Mouse (Mus musculus): ENCODE measurements at regions not wholly inside any gene's neighbourhood (a gene's known extent, or its start where the extent isn't known, plus 50 kb on each side); places are given as distances from the start of the nearest gene placed in this dataset.
A peak's percentile ranks its signal among the peaks of the same experiment; 100 is the strongest.

DNA sequence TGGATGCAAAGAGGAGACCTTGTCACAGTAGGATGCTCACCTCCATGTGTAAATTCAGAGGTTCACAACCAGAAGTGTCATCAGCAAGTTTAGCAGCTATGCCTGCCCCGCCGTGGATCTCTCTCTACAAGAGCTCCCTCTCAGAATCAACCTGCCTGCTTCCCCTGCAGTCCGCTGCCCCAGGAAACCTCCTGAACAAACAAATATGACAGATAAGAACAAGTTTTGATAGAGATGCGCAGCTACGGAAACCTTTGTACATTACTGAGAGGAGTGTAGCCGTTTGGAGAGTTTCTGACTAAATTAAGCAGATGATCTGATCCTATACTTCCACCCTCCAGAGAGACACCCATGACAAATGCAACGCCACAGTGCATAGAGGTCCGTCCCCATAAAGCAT, 88.8 kb upstream of the Cadm1 start:
- 60% methylated on average over 8 of the region's 8 CpGs for WGBS
- H3K4me2 ChIP-seq = no peak overlapping the region
- H3K9me3 ChIP-seq = no peaks in the 10 kb centered on the region
- no peak overlapping the region for H3K4me3 ChIP-seq
- no peak overlapping the region for H3K27ac ChIP-seq (replicated peaks)
- no peaks in the 10 kb centered on the region for H3K36me3 ChIP-seq
- no peak for ATAC-seq (ENCODE audit: extremely low read depth, insufficient number of reproducible peaks, low FRiP score, low TSS enrichment)
- no peak overlapping the region for H3K9ac ChIP-seq
- peaks cover 90% of the 10 kb centered on the region for H3K27me3 ChIP-seq (replicated peaks)
- peaks cover 18% of the 10 kb centered on the region for H3K4me1 ChIP-seq

DNA sequence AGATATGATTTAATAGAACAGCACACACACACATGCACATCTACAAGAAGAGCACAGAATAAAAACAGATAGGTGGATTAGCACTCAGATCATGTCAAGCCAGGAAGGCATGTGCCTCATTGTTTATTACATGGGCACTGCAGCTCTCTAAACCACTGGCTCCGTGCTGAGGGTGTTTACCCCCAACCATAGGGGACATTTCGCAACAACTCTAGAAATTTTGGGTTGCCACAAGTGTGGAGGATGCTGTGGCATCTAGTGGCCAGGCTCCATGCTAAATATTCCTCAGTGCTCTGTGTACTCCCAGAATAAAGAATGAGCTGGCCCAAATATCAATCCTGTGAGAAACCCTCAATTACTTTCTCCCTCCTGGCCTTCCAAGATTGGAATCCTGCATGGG, 85.8 kb upstream of the Cadm1 start:
- ATAC-seq (ENCODE audit: extremely low read depth, insufficient number of reproducible peaks, low FRiP score, low TSS enrichment) = no peak
- no peak overlapping the region for H3K4me3 ChIP-seq
- WGBS = 76% methylated on average over 2 of the region's 2 CpGs

DNA sequence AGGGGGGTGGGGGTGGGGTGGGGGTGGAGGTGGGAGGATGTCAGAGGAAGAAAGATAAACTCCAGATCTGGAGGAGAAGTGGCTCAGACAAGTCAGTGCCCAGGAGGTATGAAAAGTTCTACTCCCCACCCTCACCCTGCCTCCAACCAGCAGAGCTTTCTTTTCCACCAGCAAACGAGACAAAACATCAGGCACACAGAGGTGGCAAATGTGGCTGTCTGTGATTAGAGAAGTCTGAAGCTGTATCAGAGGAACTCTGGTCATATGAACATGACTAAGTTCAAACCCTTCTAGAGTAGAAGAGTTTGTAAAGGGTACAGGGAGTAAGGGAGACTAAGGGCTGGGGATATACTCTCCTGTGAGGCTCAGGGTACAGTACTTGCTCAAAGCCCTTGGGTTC, 85.2 kb upstream of the Cadm1 start:
- ATAC-seq (ENCODE audit: extremely low read depth, insufficient number of reproducible peaks, low FRiP score, low TSS enrichment) = no peak
- Histone ChIP-seq H3K36me3 (no peaks in the 10 kb centered on the region), H3K4me2 (no peak overlapping the region), H3K27me3 (replicated peaks) (peaks cover 61% of the 10 kb centered on the region), H3K9me3 (no peaks in the 10 kb centered on the region), H3K9ac (no peak overlapping the region), H3K4me1 (peaks cover 14% of the 10 kb centered on the region), H3K4me3 (no peak overlapping the region), H3K27ac (replicated peaks) (no peak overlapping the region)
- 40% methylated on average over 1 of the region's 1 CpGs for WGBS

More for the DNA sequence above, 85.8 kb upstream of the Cadm1 start:
- H3K4me2 ChIP-seq = no peak overlapping the region
- H3K27me3 ChIP-seq (replicated peaks) = peaks cover 67% of the 10 kb centered on the region
- H3K27ac ChIP-seq (replicated peaks) = no peak overlapping the region
- H3K4me1 ChIP-seq = peaks cover 18% of the 10 kb centered on the region
- H3K9ac ChIP-seq = no peak overlapping the region
- no peaks in the 10 kb centered on the region for H3K36me3 ChIP-seq
- H3K9me3 ChIP-seq = no peaks in the 10 kb centered on the region

DNA sequence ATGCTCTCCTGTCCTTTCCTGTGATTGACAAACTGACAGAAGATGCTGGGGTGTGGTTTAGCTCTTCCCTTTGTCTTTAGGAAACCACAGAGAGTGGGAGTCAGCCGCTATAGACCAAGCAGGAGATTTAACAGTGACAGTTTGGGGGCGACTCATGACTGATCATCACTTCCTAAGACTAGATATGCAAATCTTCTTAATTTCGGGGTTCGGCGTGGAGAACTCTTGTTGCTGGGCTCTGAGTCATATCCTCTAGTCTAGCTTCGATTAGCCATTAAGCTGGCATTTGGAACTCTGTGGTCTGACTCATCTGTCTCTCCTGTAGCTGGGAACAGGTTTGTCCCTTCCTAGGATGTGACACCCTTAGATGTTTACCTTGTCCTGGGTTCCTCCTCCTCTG, 84.6 kb upstream of the Cadm1 start:
- Histone ChIP-seq H3K9me3 (no peaks in the 10 kb centered on the region), H3K4me3 (no peak overlapping the region), H3K36me3 (no peaks in the 10 kb centered on the region), H3K27me3 (replicated peaks) (peaks cover 55% of the 10 kb centered on the region), H3K9ac (no peak overlapping the region), H3K4me1 (peaks cover 8% of the 10 kb centered on the region), H3K4me2 (no peak overlapping the region), H3K27ac (replicated peaks) (no peak overlapping the region)
- ATAC-seq (ENCODE audit: extremely low read depth, insufficient number of reproducible peaks, low FRiP score, low TSS enrichment) = no peak
- 48% methylated on average over 6 of the region's 6 CpGs for WGBS

DNA sequence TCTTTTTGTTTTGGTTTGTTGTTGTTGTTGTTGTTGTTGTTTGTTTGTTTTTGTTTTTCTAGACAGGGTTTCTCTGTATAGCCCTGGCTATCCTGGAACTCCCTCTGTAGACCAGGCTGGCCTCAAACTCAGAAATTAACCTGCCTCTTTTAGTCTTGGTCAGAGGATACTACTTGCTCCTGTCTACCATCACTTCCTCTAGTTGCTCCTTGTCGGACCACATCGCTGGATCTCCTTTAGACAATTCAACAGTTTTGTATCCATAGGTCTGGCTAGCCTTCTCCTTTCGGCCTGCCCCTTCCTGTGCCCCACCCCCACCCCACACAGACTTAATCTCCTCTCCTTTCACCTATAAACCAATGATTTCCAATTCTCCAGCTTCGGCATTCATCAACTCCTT, 77.2 kb upstream of the Cadm1 start:
- Histone ChIP-seq H3K4me3 (no peak overlapping the region), H3K4me2 (no peak overlapping the region), H3K9ac (no peak overlapping the region), H3K27me3 (replicated peaks) (peaks cover 13% of the 10 kb centered on the region), H3K36me3 (no peaks in the 10 kb centered on the region), H3K9me3 (no peaks in the 10 kb centered on the region; the same call in 1 of the 2 replicates), H3K4me1 (no peaks in the 10 kb centered on the region), H3K27ac (replicated peaks) (no peak overlapping the region)
- 71% methylated on average over 4 of the region's 4 CpGs for WGBS
- no peak for ATAC-seq (ENCODE audit: extremely low read depth, insufficient number of reproducible peaks, low FRiP score, low TSS enrichment)

DNA sequence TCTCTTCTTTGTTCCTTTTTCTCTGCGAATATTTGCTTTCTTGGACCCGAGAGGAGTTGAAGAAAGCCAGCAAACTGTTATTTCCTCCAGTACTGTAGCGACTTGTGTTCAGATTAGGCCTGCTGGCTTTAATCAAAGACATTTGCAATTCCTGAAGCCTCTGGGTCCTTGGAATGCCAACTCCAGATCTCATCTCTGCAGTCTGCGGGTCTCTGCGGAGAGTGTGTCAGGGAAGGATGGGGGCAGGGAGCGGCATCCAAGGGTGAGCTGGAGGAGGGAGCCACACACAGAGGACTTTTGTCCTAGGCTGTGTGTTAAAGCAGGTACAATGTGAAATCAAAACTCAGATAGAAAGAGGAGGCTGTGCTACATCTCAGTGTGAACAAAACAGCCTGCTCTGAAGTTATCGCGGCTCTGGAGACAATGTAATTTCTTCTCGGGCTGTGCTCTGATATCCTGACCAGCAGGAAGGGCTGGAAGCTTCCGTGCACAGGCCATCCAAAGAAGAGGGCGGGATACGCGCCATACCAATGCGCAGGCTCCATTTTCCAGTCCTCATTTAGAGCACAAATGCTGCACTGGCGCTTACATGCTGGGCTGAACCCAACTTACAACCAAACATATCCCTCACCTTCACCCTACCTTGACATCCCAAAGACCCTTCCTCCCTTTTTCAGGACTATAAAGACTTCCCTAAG, 71.1 kb upstream of the Cadm1 start:
- Histone ChIP-seq H3K9ac (no peak overlapping the region), H3K27me3 (replicated peaks) (peaks cover 35% of the 10 kb centered on the region), H3K4me3 (no peak overlapping the region), H3K4me1 (peaks cover 10% of the 10 kb centered on the region; the same call in 1 of the 2 replicates), H3K9me3 (no peaks in the 10 kb centered on the region; the same call in 1 of the 2 replicates), H3K27ac (replicated peaks) (peak overlapping the region; percentile 16; the same call in 1 of the 2 replicates), H3K4me2 (peak overlapping the region; percentile 28), H3K36me3 (no peaks in the 10 kb centered on the region)
- no peak for ATAC-seq (ENCODE audit: extremely low read depth, insufficient number of reproducible peaks, low FRiP score, low TSS enrichment)
- WGBS = 36% methylated on average over 15 of the region's 15 CpGs

DNA sequence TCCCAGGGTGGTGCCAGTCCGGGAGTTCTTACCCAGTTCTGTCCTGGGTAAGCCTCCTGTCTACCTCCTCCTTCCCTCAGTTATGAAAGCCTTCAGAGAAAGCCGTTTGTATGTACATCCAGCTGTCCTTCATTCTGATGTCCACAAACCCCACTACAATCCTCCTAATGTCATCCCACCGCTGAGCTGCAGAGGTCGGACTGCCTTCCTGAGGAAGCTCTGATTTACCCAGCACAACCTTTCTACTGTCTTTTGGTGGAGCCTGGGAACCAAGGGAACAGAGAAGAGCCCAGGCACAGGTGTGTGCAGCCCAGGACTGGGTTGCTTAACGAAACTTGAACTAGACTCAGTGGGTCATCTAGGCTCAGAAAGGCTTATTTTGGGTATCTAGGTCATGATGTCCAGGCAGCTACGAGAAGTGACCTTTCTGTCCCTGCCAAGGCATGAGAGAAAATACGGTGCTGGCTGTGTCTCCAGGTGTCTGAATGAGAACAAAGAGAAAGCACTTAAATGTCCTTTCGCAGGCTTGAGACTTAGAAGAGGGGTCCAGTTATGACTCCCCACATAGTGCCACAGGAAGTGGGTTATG, 70.4 kb upstream of the Cadm1 start:
- Histone ChIP-seq H3K27ac (replicated peaks) (no peak overlapping the region), H3K36me3 (no peaks in the 10 kb centered on the region), H3K4me3 (no peak overlapping the region), H3K9me3 (no peaks in the 10 kb centered on the region; the same call in 1 of the 2 replicates), H3K27me3 (replicated peaks) (peaks cover 35% of the 10 kb centered on the region), H3K4me2 (no peak overlapping the region), H3K4me1 (peaks cover 10% of the 10 kb centered on the region; the same call in 1 of the 2 replicates), H3K9ac (no peak overlapping the region)
- WGBS = 73% methylated on average over 8 of the region's 8 CpGs
- ATAC-seq (ENCODE audit: extremely low read depth, insufficient number of reproducible peaks, low FRiP score, low TSS enrichment) = no peak

DNA sequence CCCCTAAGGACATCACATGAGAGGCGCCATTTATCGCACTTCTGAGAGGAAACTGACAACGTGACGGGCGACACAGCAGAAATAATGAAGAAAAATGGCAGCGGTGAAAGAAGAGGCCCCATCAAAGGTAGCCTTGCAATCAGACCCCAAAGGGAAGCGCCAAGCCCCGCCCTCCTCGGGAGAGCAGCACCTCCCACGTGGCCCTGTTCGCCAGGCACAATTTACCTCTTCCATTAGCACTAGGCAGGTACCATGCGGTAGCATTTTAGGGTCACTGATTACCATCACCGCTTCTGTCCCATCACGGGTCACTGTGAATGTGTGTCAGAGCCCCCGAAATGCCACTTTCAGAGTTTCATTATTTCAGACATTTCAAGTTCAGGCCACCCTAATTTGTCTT, 69.7 kb upstream of the Cadm1 start:
- Histone ChIP-seq H3K4me3 (no peak overlapping the region), H3K9ac (no peak overlapping the region), H3K9me3 (no peaks in the 10 kb centered on the region; the same call in 1 of the 2 replicates), H3K4me2 (no peak overlapping the region), H3K36me3 (no peaks in the 10 kb centered on the region), H3K27ac (replicated peaks) (no peak overlapping the region), H3K27me3 (replicated peaks) (peaks cover 35% of the 10 kb centered on the region), H3K4me1 (peaks cover 10% of the 10 kb centered on the region; the same call in 1 of the 2 replicates)
- 78% methylated on average over 15 of the region's 15 CpGs for WGBS
- no peak for ATAC-seq (ENCODE audit: extremely low read depth, insufficient number of reproducible peaks, low FRiP score, low TSS enrichment)

DNA sequence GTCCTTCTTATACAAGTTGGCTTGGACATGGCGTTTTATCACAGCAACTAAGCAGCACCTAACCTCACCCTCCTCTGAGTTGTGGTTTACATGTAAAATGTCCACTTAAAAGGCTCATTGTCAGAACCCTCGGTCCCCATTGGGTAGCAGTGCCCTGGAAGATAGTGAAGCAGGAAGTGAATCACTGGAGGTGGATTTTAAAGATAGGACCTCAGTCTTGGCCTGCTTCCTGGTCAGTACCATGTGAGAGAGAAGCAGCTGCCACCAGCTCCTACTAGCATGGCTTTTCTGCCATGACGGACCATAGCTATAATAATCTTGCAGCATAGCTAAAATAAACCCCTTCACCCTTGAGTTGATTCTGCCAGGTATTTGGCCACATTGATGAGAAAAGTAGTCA, 68.1 kb upstream of the Cadm1 start:
- Histone ChIP-seq H3K4me3 (no peak overlapping the region), H3K4me2 (no peak overlapping the region), H3K36me3 (no peaks in the 10 kb centered on the region), H3K9me3 (no peaks in the 10 kb centered on the region), H3K4me1 (peaks cover 10% of the 10 kb centered on the region; the same call in 1 of the 2 replicates), H3K27ac (replicated peaks) (no peak overlapping the region), H3K27me3 (replicated peaks) (peaks cover 34% of the 10 kb centered on the region), H3K9ac (no peak overlapping the region)
- no peak for ATAC-seq (ENCODE audit: extremely low read depth, insufficient number of reproducible peaks, low FRiP score, low TSS enrichment)
- WGBS = 73% methylated on average over 3 of the region's 3 CpGs

DNA sequence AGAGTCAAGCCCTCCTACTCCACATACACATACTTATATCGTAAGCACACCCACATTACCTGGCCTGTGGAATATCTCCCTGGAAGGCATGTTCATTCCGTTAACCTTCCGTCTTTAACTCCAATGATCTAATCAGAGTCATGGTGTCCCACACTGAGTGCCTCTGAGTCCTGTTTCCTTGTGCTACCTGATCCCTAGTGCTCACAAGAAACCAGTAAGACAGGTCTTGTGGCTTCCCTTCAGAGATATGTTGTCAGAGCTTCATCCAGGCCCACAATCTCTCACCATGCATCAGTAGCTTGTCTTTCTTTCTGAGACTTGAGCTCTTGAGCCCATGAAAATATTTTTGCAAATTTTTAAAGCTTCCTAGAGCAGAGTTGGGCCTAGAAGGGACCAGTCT, 63.2 kb upstream of the Cadm1 start:
- H3K4me2 ChIP-seq = no peak overlapping the region
- H3K9me3 ChIP-seq = no peaks in the 10 kb centered on the region
- peaks cover 8% of the 10 kb centered on the region for H3K4me1 ChIP-seq
- H3K9ac ChIP-seq = no peak overlapping the region
- H3K4me3 ChIP-seq = no peak overlapping the region
- no peak overlapping the region for H3K27ac ChIP-seq (replicated peaks)
- H3K36me3 ChIP-seq = no peaks in the 10 kb centered on the region
- 0 out of 2 replicates have a peak, but pooled peaks cover 8% of the 10 kb centered on the region for H3K27me3 ChIP-seq (replicated peaks)
- WGBS = 83% methylated on average over 3 of the region's 3 CpGs
- no peak for ATAC-seq (ENCODE audit: extremely low read depth, insufficient number of reproducible peaks, low FRiP score, low TSS enrichment)

DNA sequence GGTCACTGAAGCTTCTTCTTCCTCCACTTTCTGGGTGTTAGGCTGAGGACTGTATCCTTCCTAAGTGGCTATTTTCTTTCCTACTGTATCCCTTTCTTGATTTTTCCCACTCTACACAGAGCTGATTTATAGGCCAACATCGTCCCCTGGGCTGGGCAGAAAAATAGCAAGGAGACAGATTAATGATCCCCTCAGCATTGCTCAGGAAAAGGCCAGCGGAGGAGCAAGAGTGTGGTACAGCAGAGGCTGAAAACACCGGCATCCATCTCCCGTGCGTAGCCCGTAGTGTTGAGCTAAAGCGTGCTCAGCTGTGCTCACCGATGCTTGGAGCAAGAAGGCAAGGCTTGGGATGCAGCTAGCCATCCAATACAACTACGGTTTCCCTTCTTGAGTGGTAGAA, 62.2 kb upstream of the Cadm1 start:
- Histone ChIP-seq H3K9ac (no peak overlapping the region), H3K36me3 (no peaks in the 10 kb centered on the region), H3K9me3 (no peaks in the 10 kb centered on the region), H3K27me3 (replicated peaks) (0 out of 2 replicates have a peak, but pooled peaks cover 8% of the 10 kb centered on the region), H3K4me3 (no peak overlapping the region), H3K4me2 (no peak overlapping the region), H3K27ac (replicated peaks) (no peak overlapping the region), H3K4me1 (peaks cover 8% of the 10 kb centered on the region)
- WGBS = 85% methylated on average over 9 of the region's 9 CpGs
- no peak for ATAC-seq (ENCODE audit: extremely low read depth, insufficient number of reproducible peaks, low FRiP score, low TSS enrichment)

DNA sequence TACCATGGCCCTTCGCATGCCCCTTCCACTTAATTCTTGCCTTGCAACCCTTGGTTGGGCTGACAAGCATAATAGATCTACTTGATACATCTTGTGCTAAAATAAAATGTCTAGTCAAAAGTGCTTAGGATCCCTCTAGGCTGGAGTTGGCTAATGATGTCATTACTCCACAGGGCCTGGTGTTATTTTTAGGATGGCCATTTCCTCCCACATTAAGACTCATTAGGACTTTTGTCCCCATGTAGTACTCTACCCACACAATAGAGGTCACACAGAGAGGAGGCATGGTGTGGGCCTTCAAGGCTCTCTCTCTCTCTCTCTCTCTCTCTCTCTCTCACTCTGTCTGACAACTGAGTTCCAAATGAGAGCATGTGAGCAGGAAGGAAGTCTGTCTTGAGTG, 60.4 kb upstream of the Cadm1 start:
- Histone ChIP-seq H3K9ac (no peak overlapping the region), H3K36me3 (no peaks in the 10 kb centered on the region), H3K27ac (replicated peaks) (no peak overlapping the region), H3K27me3 (replicated peaks) (peaks cover 19% of the 10 kb centered on the region; the same call in 1 of the 2 replicates), H3K9me3 (no peaks in the 10 kb centered on the region), H3K4me3 (no peak overlapping the region), H3K4me1 (peaks cover 8% of the 10 kb centered on the region), H3K4me2 (no peak overlapping the region)
- 81% methylated on average over 1 of the region's 1 CpGs for WGBS
- ATAC-seq (ENCODE audit: extremely low read depth, insufficient number of reproducible peaks, low FRiP score, low TSS enrichment) = no peak

Measured in heart, embryonic 13.5 days (tissue).